Mouse (Mus musculus) G1E-ER4 (cell line): ENCODE measurements around the gene Gm17416. TPM values are rescaled to one million over a fixed set of nuclear protein-coding genes. Genes with fewer than 3 reads are reported as not detected.

Experiments used
- GATA1 ChIP-seq: IDR thresholded peaks from one replicate; pipeline ENCODE4 v1.8.0; 2012; ENCODE audit warnings: low read length, inconsistent platforms
- polyA plus RNA-seq: library from polyadenylated mRNA; stranded (reverse); fragments of >175 nt; gene quantifications from 2 replicates; pipeline ENCODE4 v1.2.3, GENCODE M21; 2012

The Gm17416 gene
- not detected in 2 replicates for polyA plus RNA-seq

- no peak for TF ChIP-seq GATA1
Measured at GRCm38 (mm10) chr2:152569038-152569437, at the start of gene Gm17416. Gm17416 (plus strand) TSS chr2:152569338.

- TF ChIP-seq GATA1: no peak
Measured at GRCm38 (mm10) chr2:152539944-152540710, 29.0 kb upstream of the Gm17416 start, which contains the start of gene Defb29. Defb29 (minus strand) TSS chr2:152540098.

GRCm38 (mm10) chr2:152541979-152542378 is 27.2 kb upstream of the Gm17416 start:
- TF ChIP-seq GATA1: no peak

GRCm38 (mm10) chr2:152542897-152543296 is 26.2 kb upstream of the Gm17416 start:
- TF ChIP-seq GATA1: no peak

- TF ChIP-seq GATA1: no peak
Measured at GRCm38 (mm10) chr2:152543478-152543877, 25.7 kb upstream of the Gm17416 start.

- no peak for TF ChIP-seq GATA1
Measured at GRCm38 (mm10) chr2:152544691-152545090, 24.4 kb upstream of the Gm17416 start.

GRCm38 (mm10) chr2:152548124-152548523 is 21.0 kb upstream of the Gm17416 start:
- no peak for TF ChIP-seq GATA1

GRCm38 (mm10) chr2:152553774-152554423 is 15.2 kb upstream of the Gm17416 start:
- no peak for TF ChIP-seq GATA1

GRCm38 (mm10) chr2:152556655-152557054 is 12.5 kb upstream of the Gm17416 start:
- TF ChIP-seq GATA1: no peak

GRCm38 (mm10) chr2:152569881-152570280 is 743 bp downstream of the Gm17416 start:
- no peak for TF ChIP-seq GATA1

GRCm38 (mm10) chr2:152570313-152570712 is 1.2 kb downstream of the Gm17416 start:
- TF ChIP-seq GATA1: no peak

GRCm38 (mm10) chr2:152572114-152572794 is 3.1 kb downstream of the Gm17416 start, which contains the start of gene Defb21:
Defb21 (plus strand) TSS chr2:152572744.
- no peak for TF ChIP-seq GATA1

GRCm38 (mm10) chr2:152573484-152573883 is 4.3 kb downstream of the Gm17416 start:
- TF ChIP-seq GATA1: no peak

- TF ChIP-seq GATA1: no peak
Measured at GRCm38 (mm10) chr2:152580107-152580506, 11.0 kb downstream of the Gm17416 start, which contains the start of gene Defb19. Defb19 (minus strand) TSS chr2:152580312.

- TF ChIP-seq GATA1: no peak
Measured at GRCm38 (mm10) chr2:152580612-152581011, 11.5 kb downstream of the Gm17416 start.
